Mouse (Mus musculus): ENCODE measurements around the gene Gm20532.

GRCm38 (mm10) chr2:26555076-26555475 lies 31.4 kb upstream of the Gm20532 start:
- TF ChIP-seq GATA1 (IDR thresholded peaks at IDR 0.05; ENCODE audit: low read length) (no peak), TAL1 (IDR thresholded peaks at IDR 0.05; ENCODE audit: low read length) (no peak)
